In the genomic region with DNA sequence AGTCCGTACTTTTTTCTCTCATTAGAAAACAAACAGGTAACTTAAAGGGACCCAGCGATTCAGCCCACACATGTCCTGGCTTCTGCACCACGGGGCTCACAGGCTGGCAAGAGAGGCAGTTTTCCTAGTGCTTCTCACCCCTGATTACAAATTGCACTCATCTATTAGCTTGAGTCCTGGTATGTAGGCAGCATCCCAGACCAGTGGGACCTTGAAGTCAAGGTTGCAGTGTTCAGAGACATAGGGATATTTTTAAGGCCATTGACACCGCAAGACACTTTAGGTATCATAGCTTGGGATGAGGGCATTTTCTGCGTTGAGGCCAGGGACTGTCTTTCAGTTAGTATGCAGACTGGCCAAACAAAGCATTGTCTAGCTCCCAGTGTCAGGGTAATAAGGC, we compare ENCODE assay signal across 19 mouse cellular contexts. TPM values are rescaled to one million over a fixed set of nuclear protein-coding genes. Genes with fewer than 3 reads are reported as not detected.
DNase-seq lines count a peak whose midpoint lies in the region.
"Had no signal": no experiment of that assay in that cellular context is flagged by ENCODE, and none has a peak within 500 bp of the region (broad histone marks: within the 10 kb centered on the region; RNA-seq: fewer than 3 reads in every experiment).

No protein-coding gene starts in this region.

- H3K4me1 ChIP-seq in heart, embryonic 10.5 days: no peaks in the 10 kb centered on the region

- no peak overlapping the region for H3K27ac ChIP-seq in heart, embryonic 10.5 days

- DNase-seq in heart, adult 11 months: peak; percentile 71
- no peak for DNase-seq in heart, adult 18-20 months
- peak; percentile 63 for DNase-seq in heart, embryonic 10.5 days (ENCODE audit: low spot score)
- no peak for DNase-seq in heart, postnatal 25 days (ENCODE audit: low spot score)
- DNase-seq in testis, postnatal 10 days (ENCODE audit: low spot score): peak; percentile 28
- no peak for DNase-seq in testis, postnatal 14 days (ENCODE audit: low spot score)
- DNase-seq: adrenal gland, adult 2 months; adrenal gland, adult 8-10 months; adrenal gland, postnatal 10 days; adrenal gland, postnatal 14 days; adrenal gland, postnatal 25 days; adrenal gland, postnatal 36 days; B cell, adult 2 months; cerebellum, adult 11 months; cerebellum, adult 11-12 months; cerebellum, adult 18-20 months had no signal

- H3K9me3 ChIP-seq in heart, embryonic 10.5 days: no peaks in the 10 kb centered on the region
- H3K9me3 ChIP-seq: G1E had no signal

- 92% methylated on average over 5 of the region's 5 CpGs for WGBS in heart, embryonic 10.5 days

- intact Hi-C loops in heart, postnatal 25 days (cut with DNase I): no loop called here

- 0 out of 2 replicates have a peak, but pooled peaks cover 6% of the 10 kb centered on the region for H3K36me3 ChIP-seq in heart, embryonic 10.5 days

- H3K4me3 ChIP-seq in heart, embryonic 10.5 days: no peak overlapping the region

- no peaks in the 10 kb centered on the region for H3K27me3 ChIP-seq in heart, embryonic 10.5 days (ENCODE audit: insufficient read depth, poor library complexity, severe bottlenecking)
- H3K27me3 ChIP-seq: CH12.LX, Patski had no signal

RNA-seq across cellular contexts. Expression of a gene that starts 51.2 kb away (rescaled TPM):
- total RNA-seq in heart, adult 18-20 months (2021): 10 to 100 TPM; 14.8 to 17.6 TPM
- 2.8 and 4.9 TPM in 2 replicates for polyA plus RNA-seq in heart, embryonic 10.5 days (2016; fragmentation: Nextera tagmentation; extraction: Ambion mirVana)
- total RNA-seq in heart, postnatal 25 days (2021): 10 to 100 TPM; 19.0 to 26.9 TPM

Comparison
In these comparisons a context has a peak if more than half of its experiments do, and no peak if none do; other contexts are left out.
1. DNase-seq: peak in heart, adult 11 months (single experiment), heart, embryonic 10.5 days (single experiment) and testis, postnatal 10 days (single experiment); none in heart, adult 18-20 months (0 of 2), heart, postnatal 25 days (single experiment) and testis, postnatal 14 days (single experiment).